Mouse (Mus musculus) neural tube, embryonic 14.5 days (tissue): Measurements from ENCODE around the gene Myo19. TPM values are rescaled to one million over a fixed set of nuclear protein-coding genes. Genes with fewer than 3 reads are reported as not detected.

ENCODE experiments used
- ATAC-seq: fragments of 200-750 bp; cut with Nextera tagmentation; 2 replicates; pipeline ENCODE4 v1.8.0; 2017; ENCODE audit warnings: low read depth, mild to moderate bottlenecking, moderate TSS enrichment, moderate library complexity
- H3K27ac ChIP-seq: fragments of 300-500 bp; sonication (generic); 2 replicates; pipeline ENCODE4 v1.5.1; 2014; ENCODE audit warnings: low read depth, mild to moderate bottlenecking, control low read depth, low read length, moderate library complexity, mixed read lengths
- H3K27me3 ChIP-seq: fragments of 300-500 bp; sonication (generic); 2 replicates; pipeline ENCODE4 v1.6.1; 2014; ENCODE audit warnings: low read length; ENCODE audit not compliant: control insufficient read depth, insufficient read depth
- H3K36me3 ChIP-seq: fragments of 300-500 bp; sonication (generic); 2 replicates; pipeline ENCODE4 v1.6.1; 2014; ENCODE audit warnings: low read length, mixed read lengths; ENCODE audit not compliant: control insufficient read depth, insufficient read depth
- H3K4me1 ChIP-seq: fragments of 300-500 bp; sonication (generic); 2 replicates; pipeline ENCODE4 v1.6.1; 2014; ENCODE audit warnings: low read length; ENCODE audit not compliant: control insufficient read depth, insufficient read depth
- H3K4me2 ChIP-seq: fragments of 300-500 bp; sonication (generic); 2 replicates; pipeline ENCODE4 v1.6.1; 2014; ENCODE audit warnings: mild to moderate bottlenecking, low read depth, low read length, control low read depth
- H3K4me3 ChIP-seq: fragments of 300-500 bp; sonication (generic); 2 replicates; pipeline ENCODE4 v1.5.1; 2014; ENCODE audit warnings: low read depth, low read length, control low read depth, mixed read lengths
- H3K9ac ChIP-seq: fragments of 300-500 bp; sonication (generic); replicated peaks from 2 replicates; pipeline ENCODE4 v1.6.1; 2014; ENCODE audit warnings: low read depth, mild to moderate bottlenecking, control low read depth, low read length, mixed read lengths
- H3K9me3 ChIP-seq: fragments of 300-500 bp; sonication (generic); 2 replicates; pipeline ENCODE4 v1.6.1; 2016; ENCODE audit warnings: low read length; ENCODE audit not compliant: control insufficient read depth
- WGBS: fragments of 180-500 bp; shearing (Covaris S2); extraction: QIAGEN DNeasy Blood & Tissue Kit; methylation state at CpG from one replicate; pipeline ENCODE4 v1.1.7; 2014; 5-methylcytosine and 5-hydroxymethylcytosine counted together
- polyA plus RNA-seq: library from polyadenylated mRNA; unstranded; fragments of >200 nt; fragmentation: Nextera tagmentation; extraction: Ambion mirVana; gene quantifications from 2 replicates; pipeline ENCODE4 v1.2.1, GENCODE M21; 2014

The Myo19 gene
- polyA plus RNA-seq = 6.4 and 6.9 TPM in 2 replicates

GRCm38 (mm10) chr11:84879772-84880464, at the start of gene Myo19, which contains the start of gene Pigw:
Myo19 (plus strand) TSS chr11:84880148.
Pigw (minus strand) TSS chr11:84880285.
- Histone ChIP-seq H3K9me3 (no peaks in the 10 kb centered on the region), H3K27ac (peak within 1 kb of the TSS; percentile 78), H3K9ac (peak within 1 kb of the TSS; percentile 77), H3K4me2 (peak within 1 kb of the TSS; percentile 85), H3K36me3 (peaks cover 5% of the 10 kb centered on the region; the same call in 1 of the 2 replicates), H3K4me1 (peaks cover 13% of the 10 kb centered on the region), H3K27me3 (no peaks in the 10 kb centered on the region), H3K4me3 (peak within 1 kb of the TSS; percentile 93)
- under 1% methylated on average over 79 of the region's 81 CpGs for WGBS
- peak; percentile 96 for ATAC-seq

GRCm38 (mm10) chr11:84839330-84839729, 40.6 kb upstream of the Myo19 start:
- Histone ChIP-seq H3K9ac (no peak overlapping the region), H3K4me1 (no peaks in the 10 kb centered on the region), H3K4me2 (no peak overlapping the region), H3K27ac (no peak overlapping the region), H3K36me3 (peaks cover 37% of the 10 kb centered on the region), H3K9me3 (no peaks in the 10 kb centered on the region), H3K27me3 (no peaks in the 10 kb centered on the region), H3K4me3 (no peak overlapping the region)
- WGBS = 88% methylated on average over 2 of the region's 2 CpGs
- no peak for ATAC-seq

GRCm38 (mm10) chr11:84846741-84847474, 33.0 kb upstream of the Myo19 start:
- peaks cover 26% of the 10 kb centered on the region for H3K36me3 ChIP-seq
- ATAC-seq = no peak
- no peak overlapping the region for H3K9ac ChIP-seq
- no peak overlapping the region for H3K27ac ChIP-seq
- no peaks in the 10 kb centered on the region for H3K4me1 ChIP-seq
- H3K4me2 ChIP-seq = no peak overlapping the region
- no peak overlapping the region for H3K4me3 ChIP-seq
- H3K27me3 ChIP-seq = no peaks in the 10 kb centered on the region
- WGBS = 94% methylated on average over 15 of the region's 15 CpGs
- no peaks in the 10 kb centered on the region for H3K9me3 ChIP-seq

GRCm38 (mm10) chr11:84847475-84848090, 32.4 kb upstream of the Myo19 start:
- Histone ChIP-seq H3K9me3 (no peaks in the 10 kb centered on the region), H3K4me1 (no peaks in the 10 kb centered on the region), H3K36me3 (peaks cover 29% of the 10 kb centered on the region), H3K4me2 (no peak overlapping the region), H3K9ac (no peak overlapping the region), H3K27me3 (no peaks in the 10 kb centered on the region), H3K4me3 (no peak overlapping the region), H3K27ac (no peak overlapping the region)
- ATAC-seq = no peak
- WGBS = 79% methylated on average over 7 of the region's 7 CpGs

- peaks cover 43% of the 10 kb centered on the region for H3K36me3 ChIP-seq
Observed at GRCm38 (mm10) chr11:84855285-84855684, 24.7 kb upstream of the Myo19 start.

GRCm38 (mm10) chr11:84865268-84865667, 14.7 kb upstream of the Myo19 start:
- H3K27ac ChIP-seq = no peak overlapping the region
- no peaks in the 10 kb centered on the region for H3K27me3 ChIP-seq
- H3K4me3 ChIP-seq = no peak overlapping the region
- no peaks in the 10 kb centered on the region for H3K9me3 ChIP-seq
- H3K9ac ChIP-seq = no peak overlapping the region
- peaks cover 6% of the 10 kb centered on the region for H3K36me3 ChIP-seq
- no peak for ATAC-seq
- WGBS = 85% methylated on average over 2 of the region's 2 CpGs
- no peak overlapping the region for H3K4me2 ChIP-seq
- H3K4me1 ChIP-seq = peaks cover 13% of the 10 kb centered on the region

More at GRCm38 (mm10) chr11:84855285-84855684, 24.7 kb upstream of the Myo19 start:
- no peak for ATAC-seq
- H3K4me2 ChIP-seq = no peak overlapping the region
- 95% methylated on average over 6 of the region's 6 CpGs for WGBS
- no peaks in the 10 kb centered on the region for H3K4me1 ChIP-seq
- H3K9ac ChIP-seq = no peak overlapping the region
- H3K27me3 ChIP-seq = no peaks in the 10 kb centered on the region
- no peaks in the 10 kb centered on the region for H3K9me3 ChIP-seq
- no peak overlapping the region for H3K27ac ChIP-seq
- no peak overlapping the region for H3K4me3 ChIP-seq

- Histone ChIP-seq H3K4me2 (no peak overlapping the region), H3K9me3 (no peaks in the 10 kb centered on the region), H3K27me3 (no peaks in the 10 kb centered on the region), H3K4me1 (peaks cover 17% of the 10 kb centered on the region), H3K9ac (no peak overlapping the region), H3K4me3 (no peak overlapping the region), H3K27ac (no peak overlapping the region), H3K36me3 (no peaks in the 10 kb centered on the region)
- no peak for ATAC-seq
- WGBS = 92% methylated on average over 2 of the region's 2 CpGs
Observed at GRCm38 (mm10) chr11:84867586-84867985, 12.4 kb upstream of the Myo19 start.

- Histone ChIP-seq H3K4me3 (peak overlapping the region; percentile 90), H3K36me3 (no peaks in the 10 kb centered on the region), H3K9ac (peak overlapping the region; percentile 88), H3K4me2 (peak overlapping the region; percentile 91), H3K4me1 (peaks cover 17% of the 10 kb centered on the region), H3K27me3 (no peaks in the 10 kb centered on the region), H3K9me3 (no peaks in the 10 kb centered on the region), H3K27ac (peak overlapping the region; percentile 91; the same call in 1 of the 2 replicates)
- 20% methylated on average over 7 of the region's 7 CpGs for WGBS
- no peak for ATAC-seq
Observed at GRCm38 (mm10) chr11:84868786-84869259, 11.1 kb upstream of the Myo19 start.
